Mouse (Mus musculus) stomach, embryonic 14.5 days (tissue): ENCODE data around the gene Ppp2r2c. TPM values are rescaled to one million over a fixed set of nuclear protein-coding genes. Genes with fewer than 3 reads are reported as not detected.

Source experiments
- ATAC-seq: fragments of 200-750 bp; cut with Nextera tagmentation; 2 replicates; pipeline ENCODE4 v1.8.0; 2017; ENCODE audit warnings: low read depth, moderate TSS enrichment; ENCODE audit not compliant: insufficient number of reproducible peaks, insufficient read depth, low FRiP score
- H3K27ac ChIP-seq: fragments of 300-500 bp; sonication (generic); 2 replicates; pipeline ENCODE4 v1.5.1; 2014; ENCODE audit warnings: mild to moderate bottlenecking, low read length, moderate library complexity, mixed read lengths
- H3K27me3 ChIP-seq: fragments of 300-500 bp; sonication (generic); 2 replicates; pipeline ENCODE4 v1.6.1; 2014; ENCODE audit warnings: low read length, control low read depth, mixed read lengths; ENCODE audit not compliant: control insufficient read depth, insufficient read depth
- H3K36me3 ChIP-seq: fragments of 300-500 bp; sonication (generic); 2 replicates; pipeline ENCODE4 v1.6.1; 2014; ENCODE audit warnings: mild to moderate bottlenecking, control low read depth, low read length, moderate library complexity, mixed read lengths; ENCODE audit not compliant: control insufficient read depth, insufficient read depth
- H3K4me1 ChIP-seq: fragments of 300-500 bp; sonication (generic); 2 replicates; pipeline ENCODE4 v1.6.1; 2014; ENCODE audit warnings: low read length, control low read depth, mixed read lengths; ENCODE audit not compliant: control insufficient read depth, insufficient read depth
- H3K4me2 ChIP-seq: fragments of 300-500 bp; sonication (generic); replicated peaks from 2 replicates; pipeline ENCODE4 v1.6.1; 2014; ENCODE audit warnings: low read depth, low read length, control low read depth
- H3K4me3 ChIP-seq: fragments of 300-500 bp; sonication (generic); 2 replicates; pipeline ENCODE4 v1.5.1; 2014; ENCODE audit warnings: low read depth, low read length, control low read depth
- H3K9ac ChIP-seq: fragments of 300-500 bp; sonication (generic); replicated peaks from 2 replicates; pipeline ENCODE4 v1.6.1; 2014; ENCODE audit warnings: low read depth, mild to moderate bottlenecking, control low read depth, low read length, moderate library complexity, mixed read lengths
- H3K9me3 ChIP-seq: fragments of 300-500 bp; sonication (generic); 2 replicates; pipeline ENCODE4 v1.6.1; 2016; ENCODE audit warnings: low read depth, low read length, control low read depth; ENCODE audit not compliant: control insufficient read depth
- WGBS: fragments of 180-500 bp; shearing (Covaris S2); extraction: QIAGEN DNeasy Blood & Tissue Kit; methylation state at CpG from one replicate; pipeline ENCODE4 v1.1.7; 2014; 5-methylcytosine and 5-hydroxymethylcytosine counted together
- polyA plus RNA-seq: library from polyadenylated mRNA; unstranded; fragments of >200 nt; fragmentation: Nextera tagmentation; extraction: Ambion mirVana; gene quantifications from 2 replicates; pipeline ENCODE4 v1.2.1, GENCODE M21; 2014

The Ppp2r2c gene
- polyA plus RNA-seq, 1 experiment from 2014 or later = 1.0 TPM

- WGBS = 77% methylated on average over 10 of the region's 10 CpGs
- Histone ChIP-seq H3K27ac (no peak overlapping the region), H3K9me3 (no peaks in the 10 kb centered on the region), H3K36me3 (no peaks in the 10 kb centered on the region), H3K9ac (no peak overlapping the region), H3K4me1 (no peaks in the 10 kb centered on the region), H3K4me2 (no peak overlapping the region), H3K4me3 (no peak overlapping the region), H3K27me3 (no peaks in the 10 kb centered on the region)
- ATAC-seq = no peak
These were observed 27.6 kb downstream of the Ppp2r2c start for GRCm38 (mm10) chr5:36895621-36896573.

GRCm38 (mm10) chr5:36897999-36898398, 29.7 kb downstream of the Ppp2r2c start:
- Histone ChIP-seq H3K9me3 (no peaks in the 10 kb centered on the region), H3K9ac (no peak overlapping the region), H3K4me3 (no peak overlapping the region), H3K4me1 (no peaks in the 10 kb centered on the region), H3K27ac (no peak overlapping the region), H3K27me3 (no peaks in the 10 kb centered on the region), H3K36me3 (no peaks in the 10 kb centered on the region), H3K4me2 (no peak overlapping the region)
- no peak for ATAC-seq
- WGBS = 76% methylated on average over 8 of the region's 8 CpGs

GRCm38 (mm10) chr5:36898415-36899109, 30.2 kb downstream of the Ppp2r2c start:
- no peak overlapping the region for H3K4me2 ChIP-seq
- H3K4me1 ChIP-seq = no peaks in the 10 kb centered on the region
- H3K4me3 ChIP-seq = no peak overlapping the region
- WGBS = 70% methylated on average over 11 of the region's 11 CpGs
- H3K9ac ChIP-seq = no peak overlapping the region
- no peaks in the 10 kb centered on the region for H3K36me3 ChIP-seq
- H3K27ac ChIP-seq = no peak overlapping the region
- H3K27me3 ChIP-seq = no peaks in the 10 kb centered on the region
- no peak for ATAC-seq
- no peaks in the 10 kb centered on the region for H3K9me3 ChIP-seq

- Histone ChIP-seq H3K27me3 (no peaks in the 10 kb centered on the region), H3K4me2 (no peak overlapping the region), H3K9me3 (no peaks in the 10 kb centered on the region), H3K36me3 (no peaks in the 10 kb centered on the region), H3K9ac (no peak overlapping the region), H3K27ac (no peak overlapping the region), H3K4me3 (no peak overlapping the region), H3K4me1 (no peaks in the 10 kb centered on the region)
- 76% methylated on average over 5 of the region's 5 CpGs for WGBS
- no peak for ATAC-seq
These were observed 31.1 kb downstream of the Ppp2r2c start for GRCm38 (mm10) chr5:36899392-36899791.

- WGBS = 62% methylated on average over 6 of the region's 6 CpGs
- Histone ChIP-seq H3K9me3 (no peaks in the 10 kb centered on the region), H3K9ac (no peak overlapping the region), H3K27me3 (no peaks in the 10 kb centered on the region), H3K4me2 (no peak overlapping the region), H3K4me3 (no peak overlapping the region), H3K27ac (no peak overlapping the region), H3K4me1 (no peaks in the 10 kb centered on the region), H3K36me3 (no peaks in the 10 kb centered on the region)
- ATAC-seq = no peak
These were observed 31.9 kb downstream of the Ppp2r2c start for GRCm38 (mm10) chr5:36900189-36900619.

GRCm38 (mm10) chr5:36902807-36903206, 34.5 kb downstream of the Ppp2r2c start:
- H3K9ac ChIP-seq = no peak overlapping the region
- no peak for ATAC-seq
- no peaks in the 10 kb centered on the region for H3K36me3 ChIP-seq
- H3K27me3 ChIP-seq = 0 out of 2 replicates have a peak, but pooled peaks cover 2% of the 10 kb centered on the region
- H3K4me2 ChIP-seq = no peak overlapping the region
- no peak overlapping the region for H3K27ac ChIP-seq
- H3K4me1 ChIP-seq = no peaks in the 10 kb centered on the region
- WGBS = 64% methylated on average over 2 of the region's 2 CpGs
- H3K4me3 ChIP-seq = no peak overlapping the region
- no peaks in the 10 kb centered on the region for H3K9me3 ChIP-seq

GRCm38 (mm10) chr5:36904131-36904530, 35.8 kb downstream of the Ppp2r2c start:
- Histone ChIP-seq H3K36me3 (no peaks in the 10 kb centered on the region), H3K4me3 (no peak overlapping the region), H3K4me1 (no peaks in the 10 kb centered on the region), H3K27me3 (0 out of 2 replicates have a peak, but pooled peaks cover 2% of the 10 kb centered on the region), H3K9ac (no peak overlapping the region), H3K4me2 (no peak overlapping the region), H3K9me3 (no peaks in the 10 kb centered on the region), H3K27ac (no peak overlapping the region)
- 86% methylated on average over 2 of the region's 2 CpGs for WGBS
- ATAC-seq = no peak

- Histone ChIP-seq H3K9ac (no peak overlapping the region), H3K4me3 (no peak overlapping the region), H3K4me2 (no peak overlapping the region), H3K36me3 (no peaks in the 10 kb centered on the region), H3K27ac (no peak overlapping the region), H3K27me3 (0 out of 2 replicates have a peak, but pooled peaks cover 2% of the 10 kb centered on the region), H3K4me1 (no peaks in the 10 kb centered on the region), H3K9me3 (no peaks in the 10 kb centered on the region)
- WGBS = 76% methylated on average over 9 of the region's 9 CpGs
- no peak for ATAC-seq
These were observed 36.4 kb downstream of the Ppp2r2c start for GRCm38 (mm10) chr5:36904703-36905102.
